8 mouse cellular contexts compared by ENCODE assay signal in the genomic region with DNA sequence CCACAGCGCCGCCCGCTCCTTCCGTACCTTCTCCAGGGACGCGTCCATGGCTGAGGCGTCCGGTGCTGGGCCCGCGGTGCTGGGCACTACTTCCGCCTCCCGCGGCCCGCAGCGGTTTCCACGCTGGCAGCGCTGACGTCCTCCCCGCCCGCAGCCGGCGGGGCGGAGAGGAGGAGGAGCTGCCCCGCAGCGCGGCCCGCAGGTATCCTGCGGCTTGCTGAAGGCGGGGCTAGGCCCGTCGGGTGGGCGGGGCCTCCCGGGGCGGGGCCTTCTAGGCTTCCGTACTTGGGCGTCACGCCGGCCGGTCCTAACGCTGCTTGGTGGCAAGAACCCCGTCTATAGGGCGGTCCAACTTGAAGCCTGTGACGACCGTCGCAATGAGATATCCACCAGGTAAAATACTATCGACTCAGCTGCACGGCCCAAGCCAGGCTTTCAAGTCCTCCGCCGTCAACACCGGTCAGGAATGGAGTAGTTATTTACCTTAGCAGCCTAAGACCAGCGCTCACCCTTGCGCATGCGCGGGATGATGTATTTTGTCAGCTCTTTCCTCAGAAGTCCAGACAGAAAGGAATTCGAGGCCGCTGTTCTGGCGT. TPM values are rescaled to one million over a fixed set of nuclear protein-coding genes. Genes with fewer than 3 reads are reported as not detected.
DNase-seq lines count a peak whose midpoint lies in the region; ATAC-seq and TF ChIP-seq lines count a peak whose summit lies in the region.

Gene Pdxdc1, minus strand, starts transcription at position 244 of the 596 bp plus-strand sequence.
Gene Mpv17l, plus strand, starts transcription at position 274 of the 596 bp plus-strand sequence.

- peak within 1 kb of the TSS; percentile 73 for H3K27ac ChIP-seq in bone marrow, adult 2 months (ENCODE audit: control insufficient read depth, insufficient read depth, low read depth, low read length, poor library complexity)
- H3K27ac ChIP-seq in embryonic facial prominence, embryonic 15.5 days (replicated peaks): peak within 1 kb of the TSS; percentile 92
- peak within 1 kb of the TSS; percentile 89 for H3K27ac ChIP-seq in limb, embryonic 14.5 days (replicated peaks; ENCODE audit: low read depth, low read length)
- H3K27ac ChIP-seq in midbrain, postnatal 0 days (ENCODE audit: low read depth, low read length): peak within 1 kb of the TSS; percentile 87

- ATAC-seq in embryonic facial prominence, embryonic 15.5 days (ENCODE audit: insufficient number of reproducible peaks, low FRiP score, low TSS enrichment, low read depth): peak; percentile 98
- ATAC-seq in limb, embryonic 14.5 days (ENCODE audit: low FRiP score, low read depth): peak; percentile 96
- peak; percentile 97 for ATAC-seq in midbrain, postnatal 0 days (ENCODE audit: low FRiP score)

- no peaks in the 10 kb centered on the region; the same call in 1 of the 2 replicates for H3K4me1 ChIP-seq in bone marrow, adult 2 months (ENCODE audit: control insufficient read depth, insufficient read depth, low read length)
- peaks cover 16% of the 10 kb centered on the region for H3K4me1 ChIP-seq in embryonic facial prominence, embryonic 15.5 days
- peaks cover 13% of the 10 kb centered on the region for H3K4me1 ChIP-seq in limb, embryonic 14.5 days (ENCODE audit: control insufficient read depth, insufficient read depth, low read length)
- peaks cover 6% of the 10 kb centered on the region; the same call in 1 of the 2 replicates for H3K4me1 ChIP-seq in midbrain, postnatal 0 days (ENCODE audit: insufficient read depth, low read length)

- no peak for TF ChIP-seq CTCF in bone marrow, adult 2 months (IDR thresholded peaks at IDR 0.05; ENCODE audit: control insufficient read depth, insufficient read depth, low read length)
- no peak for TF ChIP-seq CTCF in midbrain, postnatal 0 days (IDR thresholded peaks at IDR 0.05)

- H3K4me3 ChIP-seq in bone marrow, adult 2 months (replicated peaks; ENCODE audit: control insufficient read depth, low read depth, low read length): peak within 1 kb of the TSS; percentile 79
- peak within 1 kb of the TSS; percentile 78 for H3K4me3 ChIP-seq in embryonic facial prominence, embryonic 15.5 days (replicated peaks)
- peak within 1 kb of the TSS; percentile 94 for H3K4me3 ChIP-seq in limb, embryonic 14.5 days (replicated peaks; ENCODE audit: low read length)
- peak within 1 kb of the TSS; percentile 97 for H3K4me3 ChIP-seq in midbrain, postnatal 0 days (ENCODE audit: low read depth, low read length)

- no peaks in the 10 kb centered on the region for H3K36me3 ChIP-seq in embryonic facial prominence, embryonic 15.5 days
- H3K36me3 ChIP-seq in limb, embryonic 14.5 days (ENCODE audit: control insufficient read depth, insufficient read depth, low read length): no peaks in the 10 kb centered on the region
- no peaks in the 10 kb centered on the region for H3K36me3 ChIP-seq in midbrain, postnatal 0 days (ENCODE audit: insufficient read depth, low read length)

- no peaks in the 10 kb centered on the region for H3K9me3 ChIP-seq in embryonic facial prominence, embryonic 15.5 days (replicated peaks)
- no peaks in the 10 kb centered on the region for H3K9me3 ChIP-seq in limb, embryonic 14.5 days (ENCODE audit: control insufficient read depth, low read length)
- H3K9me3 ChIP-seq in midbrain, postnatal 0 days (ENCODE audit: low read length): no peaks in the 10 kb centered on the region

- peak; percentile 46; the same call in 1 of the 2 replicates for TF ChIP-seq POLR2A in bone marrow, adult 2 months (IDR thresholded peaks at IDR 0.05; ENCODE audit: borderline replicate concordance, control insufficient read depth, low read depth, low read length)
- peak; percentile 17; the same call in 1 of the 2 replicates for TF ChIP-seq POLR2A in limb, embryonic 14.5 days (IDR thresholded peaks at IDR 0.05; ENCODE audit: borderline replicate concordance, extremely low read depth, insufficient read depth, insufficient read length)

- peak within 1 kb of the TSS; percentile 67 for H3K4me2 ChIP-seq in embryonic facial prominence, embryonic 15.5 days (replicated peaks)
- H3K4me2 ChIP-seq in limb, embryonic 14.5 days (replicated peaks; ENCODE audit: low read depth, low read length, severe bottlenecking): peak within 1 kb of the TSS; percentile 62
- H3K4me2 ChIP-seq in midbrain, postnatal 0 days (ENCODE audit: low read depth, low read length, poor library complexity, severe bottlenecking): peak within 1 kb of the TSS; percentile 74

- DNase-seq in 416B (ENCODE audit: low read depth): peak; percentile 97
- DNase-seq in heart, adult 8-10 months (ENCODE audit: low spot score): peak; percentile 97
- peak; percentile 99 for DNase-seq in kidney, adult 9 months
- peak; percentile 92 for DNase-seq in limb, embryonic 14.5 days (ENCODE audit: low spot score)
- DNase-seq in midbrain, postnatal 0 days (ENCODE audit: low spot score): peak; percentile 96
- DNase-seq in spleen, postnatal 14 days (ENCODE audit: low spot score in 2 of 2): peak; percentile 96

- H3K27me3 ChIP-seq in embryonic facial prominence, embryonic 15.5 days: no peaks in the 10 kb centered on the region
- no peaks in the 10 kb centered on the region for H3K27me3 ChIP-seq in limb, embryonic 14.5 days (ENCODE audit: control insufficient read depth, insufficient read depth, low read length)
- no peaks in the 10 kb centered on the region for H3K27me3 ChIP-seq in midbrain, postnatal 0 days (ENCODE audit: insufficient read depth, low read length)

- H3K9ac ChIP-seq in embryonic facial prominence, embryonic 15.5 days: peak within 1 kb of the TSS; percentile 69
- H3K9ac ChIP-seq in limb, embryonic 14.5 days (ENCODE audit: low read depth, low read length, severe bottlenecking): peak within 1 kb of the TSS; percentile 96
- H3K9ac ChIP-seq in midbrain, postnatal 0 days (replicated peaks; ENCODE audit: low read length, poor library complexity, severe bottlenecking): peak within 1 kb of the TSS; percentile 79

- WGBS in bone marrow, adult 2 months: under 1% methylated on average over 57 of the region's 57 CpGs
- WGBS in embryonic facial prominence, embryonic 15.5 days: under 1% methylated on average over 52 of the region's 57 CpGs
- WGBS in limb, embryonic 14.5 days: under 1% methylated on average over 29 of the region's 57 CpGs
- WGBS in midbrain, postnatal 0 days: 1% methylated on average over 51 of the region's 57 CpGs

RNA-seq across cellular contexts. Expression of gene Pdxdc1, which starts in this region (rescaled TPM):
- 34.1 and 70.8 TPM in 2 replicates for polyA plus RNA-seq in bone marrow, adult 2 months (2011; ENCODE audit: insufficient read depth, insufficient read length, low replicate concordance, missing spikeins)
- polyA plus RNA-seq in embryonic facial prominence, embryonic 15.5 days (2015; fragmentation: Nextera tagmentation; extraction: Ambion mirVana): 97.3 and 103 TPM in 2 replicates
- total RNA-seq in heart, adult 8-10 months (2022): 10 to 100 TPM; 76.3 to 89.5 (median 80.4) TPM
- polyA plus RNA-seq in limb, embryonic 14.5 days (2012; rRNA removed): 106 and 109 TPM in 2 replicates
- 105 and 106 TPM in 2 replicates for polyA plus RNA-seq in limb, embryonic 14.5 days (2014; fragmentation: Nextera tagmentation; extraction: Ambion mirVana)
- 77.1 and 86.5 TPM in 2 replicates for total RNA-seq in midbrain, postnatal 0 days (2014; rRNA removed)
- 59.6 and 65.8 TPM in 2 replicates for polyA plus RNA-seq in midbrain, postnatal 0 days (2015; fragmentation: Nextera tagmentation; extraction: Ambion mirVana)

RNA-seq across cellular contexts. Expression of gene Mpv17l, which starts in this region (rescaled TPM):
- polyA plus RNA-seq in bone marrow, adult 2 months (2011; ENCODE audit: insufficient read depth, insufficient read length, low replicate concordance, missing spikeins): 2.0 and 3.7 TPM in 2 replicates
- 5.7 and 6.4 TPM in 2 replicates for polyA plus RNA-seq in embryonic facial prominence, embryonic 15.5 days (2015; fragmentation: Nextera tagmentation; extraction: Ambion mirVana)
- total RNA-seq in heart, adult 8-10 months (2022): 1 to 10 TPM; 1.6 to 3.6 (median 3.3) TPM
- 3.4 and 5.1 TPM in 2 replicates for polyA plus RNA-seq in limb, embryonic 14.5 days (2012; rRNA removed)
- polyA plus RNA-seq in limb, embryonic 14.5 days (2014; fragmentation: Nextera tagmentation; extraction: Ambion mirVana): 4.0 and 4.3 TPM in 2 replicates
- total RNA-seq in midbrain, postnatal 0 days (2014; rRNA removed): 53.9 and 58.3 TPM in 2 replicates
- 50.9 and 52.8 TPM in 2 replicates for polyA plus RNA-seq in midbrain, postnatal 0 days (2015; fragmentation: Nextera tagmentation; extraction: Ambion mirVana)

Comparison
In these comparisons a context has a peak if more than half of its experiments do, and no peak if none do; other contexts are left out.
1. Peak in every context shown above with its lines: DNase-seq, ATAC-seq, H3K4me3 ChIP-seq and H3K27ac ChIP-seq.
2. RNA of gene Mpv17l (total RNA-seq): 53.9 to 58.3 TPM in midbrain, postnatal 0 days; 1.6 to 3.6 TPM in heart, adult 8-10 months; every median in the first group is over 10 times any median in the second.